In the genomic region with DNA sequence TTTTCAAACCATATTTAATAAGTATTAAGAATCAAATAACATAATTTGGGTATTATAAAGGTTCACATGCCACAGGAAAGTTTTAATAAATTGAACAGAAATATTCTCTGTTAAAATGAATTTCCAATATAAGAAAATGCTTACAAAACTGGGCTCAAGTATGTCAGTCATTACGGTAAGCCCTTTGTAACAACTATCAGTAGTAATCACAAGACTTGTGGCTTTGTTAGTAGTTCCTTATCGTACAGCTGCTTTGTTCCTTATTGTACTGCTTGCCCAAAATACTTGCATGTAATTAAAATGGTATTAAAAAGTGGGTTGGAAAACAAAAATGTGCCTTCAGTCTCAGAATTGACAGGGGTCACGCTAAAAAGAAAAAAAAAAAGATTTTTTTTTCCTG, we compare ENCODE assay signal across 36 mouse cellular contexts. TPM values are rescaled to one million over a fixed set of nuclear protein-coding genes. Genes with fewer than 3 reads are reported as not detected.
"Had no signal": no experiment of that assay in that cellular context is flagged by ENCODE, and none has a peak within 500 bp of the region (broad histone marks: within the 10 kb centered on the region; RNA-seq: fewer than 3 reads in every experiment).

No protein-coding gene starts in this region.

- H3K27ac ChIP-seq: heart, embryonic 13.5 days; heart, embryonic 15.5 days; hindbrain, embryonic 10.5 days; hindbrain, embryonic 12.5 days; hindbrain, embryonic 13.5 days; hindbrain, embryonic 14.5 days; hindbrain, embryonic 15.5 days; hindbrain, postnatal 0 days; intestine, embryonic 15.5 days; kidney, embryonic 15.5 days; kidney, postnatal 0 days; layer of hippocampus, adult 2 months; left cerebral cortex, adult 2 months had no signal

- H3K36me3 ChIP-seq: heart, embryonic 12.5 days; heart, embryonic 13.5 days; heart, embryonic 15.5 days; hindbrain, embryonic 10.5 days; hindbrain, embryonic 12.5 days; hindbrain, embryonic 13.5 days; hindbrain, embryonic 15.5 days; intestine, embryonic 15.5 days; kidney, embryonic 15.5 days had no signal

- H3K9me3 ChIP-seq: heart, embryonic 12.5 days; heart, embryonic 13.5 days; heart, embryonic 15.5 days; hindbrain, embryonic 10.5 days; hindbrain, embryonic 12.5 days; hindbrain, embryonic 13.5 days; hindbrain, embryonic 15.5 days; intestine, embryonic 15.5 days; kidney, embryonic 15.5 days had no signal

- H3K4me1 ChIP-seq: heart, embryonic 12.5 days; heart, embryonic 13.5 days; heart, embryonic 15.5 days; hindbrain, embryonic 10.5 days; hindbrain, embryonic 12.5 days; hindbrain, embryonic 13.5 days; hindbrain, embryonic 15.5 days; intestine, embryonic 15.5 days; kidney, embryonic 15.5 days had no signal

- H3K4me2 ChIP-seq: heart, embryonic 11.5 days; heart, embryonic 12.5 days; heart, embryonic 13.5 days; heart, embryonic 15.5 days; hindbrain, embryonic 12.5 days; hindbrain, embryonic 13.5 days; hindbrain, embryonic 14.5 days; hindbrain, embryonic 15.5 days; intestine, embryonic 15.5 days; kidney, embryonic 15.5 days had no signal

- DNase-seq: heart, postnatal 10 days; heart, postnatal 14 days; heart, postnatal 36 days; heart, postnatal 4 days; kidney, adult 11 months; kidney, adult 18-20 months; kidney, adult 2 months; kidney, adult 8-10 months; kidney, adult 9 months; kidney, postnatal 10 days; kidney, postnatal 14 days; kidney, postnatal 25 days; kidney, postnatal 36 days; kidney, postnatal 4 days; layer of hippocampus, adult 9-11 months; layer of hippocampus, postnatal 36 days had no signal

- H3K4me3 ChIP-seq: heart, embryonic 12.5 days; heart, embryonic 13.5 days; heart, embryonic 15.5 days; hindbrain, embryonic 10.5 days; hindbrain, embryonic 12.5 days; hindbrain, embryonic 13.5 days; hindbrain, embryonic 15.5 days; intestine, embryonic 15.5 days; kidney, embryonic 15.5 days; layer of hippocampus, adult 2 months; left cerebral cortex, adult 2 months had no signal

- H3K9ac ChIP-seq: heart, embryonic 12.5 days; heart, embryonic 13.5 days; heart, embryonic 15.5 days; hindbrain, embryonic 12.5 days; hindbrain, embryonic 13.5 days; hindbrain, embryonic 14.5 days; hindbrain, embryonic 15.5 days; intestine, embryonic 15.5 days; kidney, embryonic 15.5 days had no signal

- ATAC-seq: hindbrain, embryonic 16.5 days; hindbrain, postnatal 0 days; inflammation-experienced regulatory T-cells, adult 6 months; intestine, embryonic 15.5 days; intestine, embryonic 16.5 days; intestine, postnatal 0 days had no signal

- H3K27me3 ChIP-seq: heart, embryonic 12.5 days; heart, embryonic 13.5 days; heart, embryonic 15.5 days; hindbrain, embryonic 12.5 days; hindbrain, embryonic 13.5 days; hindbrain, embryonic 15.5 days; intestine, embryonic 15.5 days; kidney, embryonic 15.5 days had no signal

RNA-seq across cellular contexts. Expression of a gene that starts 32.4 kb away (rescaled TPM):
- total RNA-seq: hematopoietic stem cell, adult 5-6 weeks had no signal
- polyA plus RNA-seq: inflammation-experienced regulatory T-cells, adult 6 months had no signal
